Mouse (Mus musculus) midbrain, embryonic 16.5 days (tissue): Measurements from ENCODE around the gene Clta. TPM values are rescaled to one million over a fixed set of nuclear protein-coding genes. Genes with fewer than 3 reads are reported as not detected.

Source experiments
- ATAC-seq: fragments of 200-750 bp; cut with Nextera tagmentation; 2 replicates; pipeline ENCODE4 v1.8.0; 2017; ENCODE audit warnings: moderate TSS enrichment
- H3K27ac ChIP-seq: fragments of 300-500 bp; sonication (generic); 2 replicates; pipeline ENCODE4 v1.5.1; 2014; ENCODE audit warnings: mild to moderate bottlenecking, low read length, mixed read lengths
- H3K27me3 ChIP-seq: fragments of 300-500 bp; sonication (generic); 2 replicates; pipeline ENCODE4 v1.6.1; 2014; ENCODE audit warnings: low read depth, low read length, mixed read lengths; ENCODE audit not compliant: control insufficient read depth, insufficient read depth
- H3K36me3 ChIP-seq: fragments of 300-500 bp; sonication (generic); 2 replicates; pipeline ENCODE4 v1.6.1; 2014; ENCODE audit warnings: mild to moderate bottlenecking, low read length, moderate library complexity, mixed read lengths; ENCODE audit not compliant: control insufficient read depth, insufficient read depth
- H3K4me1 ChIP-seq: fragments of 300-500 bp; sonication (generic); 2 replicates; pipeline ENCODE4 v1.6.1; 2014; ENCODE audit warnings: mild to moderate bottlenecking, low read length, mixed read lengths; ENCODE audit not compliant: control insufficient read depth, insufficient read depth
- H3K4me2 ChIP-seq: fragments of 300-500 bp; sonication (generic); 2 replicates; pipeline ENCODE4 v1.6.1; 2014; ENCODE audit warnings: mild to moderate bottlenecking, low read length, mixed read lengths
- H3K4me3 ChIP-seq: fragments of 300-500 bp; sonication (generic); 2 replicates; pipeline ENCODE4 v1.5.1; 2014; ENCODE audit warnings: low read depth, mild to moderate bottlenecking, low read length, moderate library complexity, mixed read lengths
- H3K9ac ChIP-seq: fragments of 300-500 bp; sonication (generic); 2 replicates; pipeline ENCODE4 v1.6.1; 2014; ENCODE audit warnings: low read depth, low read length, mixed read lengths
- H3K9me3 ChIP-seq: fragments of 300-500 bp; sonication (generic); replicated peaks from 2 replicates; pipeline ENCODE4 v1.6.1; 2014; ENCODE audit warnings: mild to moderate bottlenecking, low read length, mixed read lengths; ENCODE audit not compliant: control insufficient read depth, poor library complexity, severe bottlenecking
- WGBS: fragments of 180-500 bp; shearing (Covaris S2); extraction: QIAGEN DNeasy Blood & Tissue Kit; methylation state at CpG from one replicate; pipeline ENCODE4 v1.1.7; 2014; 5-methylcytosine and 5-hydroxymethylcytosine counted together
- polyA plus RNA-seq: library from polyadenylated mRNA; unstranded; fragments of >200 nt; fragmentation: Nextera tagmentation; extraction: Ambion mirVana; gene quantifications from 2 replicates; pipeline ENCODE4 v1.2.1, GENCODE M21; 2015

Clta gene
- polyA plus RNA-seq, 1 experiment from 2014 or later: 348 TPM

- WGBS: 12% methylated on average over 17 of the region's 17 CpGs
- H3K36me3 ChIP-seq: no peaks in the 10 kb centered on the region
- peaks cover 5% of the 10 kb centered on the region; the same call in 1 of the 2 replicates for H3K27me3 ChIP-seq
- H3K4me2 ChIP-seq: no peak overlapping the region
- no peaks in the 10 kb centered on the region for H3K9me3 ChIP-seq
- no peak overlapping the region for H3K9ac ChIP-seq
- H3K4me1 ChIP-seq: peaks cover 8% of the 10 kb centered on the region; the same call in 1 of the 2 replicates
- peak overlapping the region; percentile 34; the same call in 1 of the 2 replicates for H3K27ac ChIP-seq
- H3K4me3 ChIP-seq: no peak overlapping the region
- ATAC-seq: 0 out of 2 replicates have a peak, but pooled peaks have one; percentile 12
Observed at GRCm38 (mm10) chr4:43978521-43979443, 25.5 kb upstream of the Clta start.

GRCm38 (mm10) chr4:43979746-43980145 lies 24.5 kb upstream of the Clta start:
- 52% methylated on average over 3 of the region's 3 CpGs for WGBS
- Histone ChIP-seq H3K4me3 (no peak overlapping the region), H3K9me3 (no peaks in the 10 kb centered on the region), H3K4me1 (peaks cover 8% of the 10 kb centered on the region; the same call in 1 of the 2 replicates), H3K27me3 (peaks cover 7% of the 10 kb centered on the region; the same call in 1 of the 2 replicates), H3K9ac (no peak overlapping the region), H3K27ac (no peak overlapping the region), H3K36me3 (no peaks in the 10 kb centered on the region), H3K4me2 (no peak overlapping the region)
- ATAC-seq: peak; percentile 26; the same call in 1 of the 2 replicates

- Histone ChIP-seq H3K36me3 (no peaks in the 10 kb centered on the region), H3K4me1 (peaks cover 8% of the 10 kb centered on the region; the same call in 1 of the 2 replicates), H3K27ac (no peak overlapping the region), H3K27me3 (peaks cover 7% of the 10 kb centered on the region), H3K9me3 (no peaks in the 10 kb centered on the region), H3K9ac (no peak overlapping the region), H3K4me3 (no peak overlapping the region), H3K4me2 (no peak overlapping the region)
- 88% methylated on average over 4 of the region's 4 CpGs for WGBS
- no peak for ATAC-seq
Observed at GRCm38 (mm10) chr4:43980236-43980635, 24.0 kb upstream of the Clta start.

- H3K36me3 ChIP-seq: no peaks in the 10 kb centered on the region
- ATAC-seq: no peak
- no peak overlapping the region for H3K4me2 ChIP-seq
- H3K27ac ChIP-seq: no peak overlapping the region
- H3K27me3 ChIP-seq: peaks cover 7% of the 10 kb centered on the region
- no peak overlapping the region for H3K4me3 ChIP-seq
- no peak overlapping the region for H3K9ac ChIP-seq
- peaks cover 8% of the 10 kb centered on the region; the same call in 1 of the 2 replicates for H3K4me1 ChIP-seq
- WGBS: 95% methylated on average over 6 of the region's 6 CpGs
- no peaks in the 10 kb centered on the region for H3K9me3 ChIP-seq
Observed at GRCm38 (mm10) chr4:43980846-43981245, 23.4 kb upstream of the Clta start.

GRCm38 (mm10) chr4:43981251-43981650 lies 23.0 kb upstream of the Clta start:
- H3K9me3 ChIP-seq: no peaks in the 10 kb centered on the region
- peaks cover 8% of the 10 kb centered on the region; the same call in 1 of the 2 replicates for H3K4me1 ChIP-seq
- H3K27ac ChIP-seq: no peak overlapping the region
- no peak overlapping the region for H3K9ac ChIP-seq
- no peak overlapping the region for H3K4me2 ChIP-seq
- H3K4me3 ChIP-seq: no peak overlapping the region
- no peak for ATAC-seq
- no peaks in the 10 kb centered on the region for H3K36me3 ChIP-seq
- 92% methylated on average over 7 of the region's 7 CpGs for WGBS
- peaks cover 7% of the 10 kb centered on the region for H3K27me3 ChIP-seq

- Histone ChIP-seq H3K4me3 (peak overlapping the region; percentile 39), H3K9me3 (no peaks in the 10 kb centered on the region), H3K4me2 (peak overlapping the region; percentile 73), H3K27ac (no peak overlapping the region), H3K4me1 (peaks cover 8% of the 10 kb centered on the region; the same call in 1 of the 2 replicates), H3K27me3 (peaks cover 7% of the 10 kb centered on the region), H3K36me3 (no peaks in the 10 kb centered on the region), H3K9ac (peak overlapping the region; percentile 66)
- peak; percentile 95 for ATAC-seq
- WGBS: 3% methylated on average over 24 of the region's 24 CpGs
Observed at GRCm38 (mm10) chr4:43982053-43982732, 22.1 kb upstream of the Clta start.

GRCm38 (mm10) chr4:43983181-43983580 lies 21.1 kb upstream of the Clta start, which contains the start of gene Ccin:
Ccin (plus strand) TSS chr4:43983483.
- peaks cover 8% of the 10 kb centered on the region; the same call in 1 of the 2 replicates for H3K4me1 ChIP-seq
- peak within 1 kb of the TSS; percentile 39 for H3K4me3 ChIP-seq
- H3K27ac ChIP-seq: no peak within 1 kb of the TSS
- peaks cover 7% of the 10 kb centered on the region for H3K27me3 ChIP-seq
- 85% methylated on average over 11 of the region's 11 CpGs for WGBS
- H3K36me3 ChIP-seq: no peaks in the 10 kb centered on the region
- H3K9me3 ChIP-seq: no peaks in the 10 kb centered on the region
- peak within 1 kb of the TSS; percentile 66 for H3K9ac ChIP-seq
- no peak for ATAC-seq
- peak within 1 kb of the TSS; percentile 73 for H3K4me2 ChIP-seq

GRCm38 (mm10) chr4:43983756-43984155 lies 20.5 kb upstream of the Clta start:
- ATAC-seq: no peak
- H3K27me3 ChIP-seq: peaks cover 7% of the 10 kb centered on the region
- WGBS: 95% methylated on average over 22 of the region's 22 CpGs

More at GRCm38 (mm10) chr4:43983756-43984155, 20.5 kb upstream of the Clta start:
- peaks cover 3% of the 10 kb centered on the region; the same call in 1 of the 2 replicates for H3K4me1 ChIP-seq
- H3K9me3 ChIP-seq: no peaks in the 10 kb centered on the region
- no peak overlapping the region for H3K4me2 ChIP-seq
- no peak overlapping the region for H3K4me3 ChIP-seq
- no peaks in the 10 kb centered on the region for H3K36me3 ChIP-seq
- H3K9ac ChIP-seq: no peak overlapping the region
- no peak overlapping the region for H3K27ac ChIP-seq
